Mouse (Mus musculus): ENCODE results near the gene Pip4k2a.

DNA sequence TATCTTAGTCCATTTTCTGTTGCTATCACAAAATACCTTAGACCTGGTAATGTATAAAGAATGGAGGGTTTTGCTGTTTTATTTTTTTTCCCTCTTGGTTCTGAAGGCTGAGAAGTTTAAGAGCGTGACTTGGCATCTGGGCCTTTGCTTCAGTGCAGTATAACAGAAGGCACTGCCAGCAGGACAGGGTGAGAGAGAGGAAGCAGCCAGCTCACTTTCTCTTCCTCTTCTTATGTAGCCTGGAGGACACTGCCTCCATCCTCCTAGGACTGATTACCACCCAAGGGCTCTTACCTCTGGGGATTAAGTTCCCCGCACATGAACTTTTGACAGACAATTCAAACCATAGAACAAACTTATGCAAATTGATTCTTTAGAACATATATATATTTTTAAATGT lies 181.9 kb downstream of the Pip4k2a start:
- TF ChIP-seq CTCF (IDR thresholded peaks at IDR 0.05), result no peak
- TF ChIP-seq POLR2A (IDR thresholded peaks at IDR 0.05; ENCODE audit: insufficient read depth, low read depth, low read length), result no peak
- TF ChIP-seq EP300 (IDR thresholded peaks at IDR 0.05; ENCODE audit: insufficient read depth, low read depth, low read length), result no peak

Measured in heart, adult 2 months (tissue).